Comparison of ENCODE assay signal across 11 mouse cellular contexts in genomic region chr1:135685316-135685715, GRCm38 (mm10). TPM values are rescaled to one million over a fixed set of nuclear protein-coding genes. Genes with fewer than 3 reads are reported as not detected.
DNase-seq lines count a peak whose midpoint lies in the region; ATAC-seq and TF ChIP-seq lines count a peak whose summit lies in the region.
"Had no signal": no experiment of that assay in that cellular context is flagged by ENCODE, and none has a peak within 500 bp of the region (broad histone marks: within the 10 kb centered on the region; RNA-seq: fewer than 3 reads in every experiment).

No protein-coding gene starts in this region.

- no peak overlapping the region for H3K27ac ChIP-seq in forebrain, embryonic 10.5 days
- no peak overlapping the region for H3K27ac ChIP-seq in forebrain, embryonic 14.5 days (ENCODE audit: low read depth, low read length)
- no peak overlapping the region for H3K27ac ChIP-seq in limb, embryonic 13.5 days
- no peak overlapping the region for H3K27ac ChIP-seq in limb, embryonic 10.5 days
- no peak overlapping the region for H3K27ac ChIP-seq in embryonic facial prominence, embryonic 10.5 days (replicated peaks)
- H3K27ac ChIP-seq in hindbrain, postnatal 0 days: 0 out of 2 replicates have a peak overlapping the region, but pooled peaks have one; percentile 12
- H3K27ac ChIP-seq: limb, embryonic 12.5 days had no signal

- H3K9ac ChIP-seq in forebrain, embryonic 14.5 days (ENCODE audit: low read length): no peak overlapping the region
- no peak overlapping the region for H3K9ac ChIP-seq in limb, embryonic 13.5 days
- H3K9ac ChIP-seq in hindbrain, postnatal 0 days (replicated peaks; ENCODE audit: low read length): no peak overlapping the region
- H3K9ac ChIP-seq: limb, embryonic 12.5 days had no signal

- no peak overlapping the region for H3K4me2 ChIP-seq in forebrain, embryonic 14.5 days (ENCODE audit: low read length)
- peak overlapping the region; percentile 92; the same call in 1 of the 2 replicates for H3K4me2 ChIP-seq in limb, embryonic 13.5 days (replicated peaks)
- H3K4me2 ChIP-seq in hindbrain, postnatal 0 days (ENCODE audit: low read depth, low read length): peak overlapping the region; percentile 88

- H3K9me3 ChIP-seq in forebrain, embryonic 10.5 days: no peaks in the 10 kb centered on the region
- H3K9me3 ChIP-seq in forebrain, embryonic 14.5 days (replicated peaks; ENCODE audit: control insufficient read depth, low read length): no peaks in the 10 kb centered on the region
- H3K9me3 ChIP-seq in limb, embryonic 13.5 days: no peaks in the 10 kb centered on the region
- H3K9me3 ChIP-seq in limb, embryonic 10.5 days (replicated peaks): no peaks in the 10 kb centered on the region
- no peaks in the 10 kb centered on the region for H3K9me3 ChIP-seq in embryonic facial prominence, embryonic 10.5 days
- H3K9me3 ChIP-seq in hindbrain, postnatal 0 days (ENCODE audit: low read length): no peaks in the 10 kb centered on the region
- H3K9me3 ChIP-seq: limb, embryonic 12.5 days had no signal

- TF ChIP-seq CTCF in hindbrain, postnatal 0 days (IDR thresholded peaks at IDR 0.05; ENCODE audit: low read depth): no peak

- ATAC-seq in forebrain, embryonic 14.5 days: no peak
- no peak for ATAC-seq in limb, embryonic 13.5 days (ENCODE audit: low FRiP score, low read depth)
- ATAC-seq in hindbrain, postnatal 0 days: no peak

- H3K27me3 ChIP-seq in forebrain, embryonic 10.5 days (ENCODE audit: poor library complexity, severe bottlenecking): peaks cover 53% of the 10 kb centered on the region
- 0 out of 2 replicates have a peak, but pooled peaks cover 11% of the 10 kb centered on the region for H3K27me3 ChIP-seq in forebrain, embryonic 14.5 days (replicated peaks; ENCODE audit: control insufficient read depth, insufficient read depth, low read length)
- peaks cover 16% of the 10 kb centered on the region for H3K27me3 ChIP-seq in limb, embryonic 13.5 days
- peaks cover 37% of the 10 kb centered on the region for H3K27me3 ChIP-seq in limb, embryonic 10.5 days (ENCODE audit: low read depth, poor library complexity, severe bottlenecking)
- H3K27me3 ChIP-seq in embryonic facial prominence, embryonic 10.5 days (replicated peaks; ENCODE audit: low read depth, poor library complexity, severe bottlenecking): peaks cover 57% of the 10 kb centered on the region
- no peaks in the 10 kb centered on the region for H3K27me3 ChIP-seq in hindbrain, postnatal 0 days (ENCODE audit: insufficient read depth, low read length)

- no peak for DNase-seq in forebrain, embryonic 10.5 days (ENCODE audit: extremely low spot score, low spot score)
- no peak for DNase-seq in forebrain, embryonic 14.5 days (ENCODE audit: low spot score)
- DNase-seq in limb, embryonic 10.5 days (ENCODE audit: low spot score): no peak
- DNase-seq in embryonic facial prominence, embryonic 10.5 days (ENCODE audit: low spot score): no peak
- no peak for DNase-seq in hindbrain, postnatal 0 days (ENCODE audit: low spot score)
- no peak for DNase-seq in B cell, adult 2 months
- no peak for DNase-seq in ovary, postnatal 10 days (ENCODE audit: low spot score)
- DNase-seq: adrenal gland, postnatal 25 days; cerebellum, postnatal 36 days had no signal

- peaks cover 43% of the 10 kb centered on the region for H3K4me1 ChIP-seq in forebrain, embryonic 10.5 days
- peaks cover 11% of the 10 kb centered on the region for H3K4me1 ChIP-seq in forebrain, embryonic 14.5 days (ENCODE audit: control insufficient read depth, insufficient read depth, low read length)
- H3K4me1 ChIP-seq in limb, embryonic 13.5 days: peaks cover 35% of the 10 kb centered on the region
- H3K4me1 ChIP-seq in limb, embryonic 10.5 days: peaks cover 42% of the 10 kb centered on the region
- peaks cover 41% of the 10 kb centered on the region for H3K4me1 ChIP-seq in embryonic facial prominence, embryonic 10.5 days
- peaks cover 5% of the 10 kb centered on the region; the same call in 1 of the 2 replicates for H3K4me1 ChIP-seq in hindbrain, postnatal 0 days (ENCODE audit: insufficient read depth, low read length)

- no peaks in the 10 kb centered on the region; the same call in 1 of the 2 replicates for H3K36me3 ChIP-seq in forebrain, embryonic 10.5 days (replicated peaks)
- no peaks in the 10 kb centered on the region for H3K36me3 ChIP-seq in forebrain, embryonic 14.5 days (ENCODE audit: control insufficient read depth, insufficient read depth, low read length)
- H3K36me3 ChIP-seq in limb, embryonic 13.5 days: no peaks in the 10 kb centered on the region
- H3K36me3 ChIP-seq in limb, embryonic 10.5 days: no peaks in the 10 kb centered on the region
- no peaks in the 10 kb centered on the region for H3K36me3 ChIP-seq in embryonic facial prominence, embryonic 10.5 days (replicated peaks)
- H3K36me3 ChIP-seq in hindbrain, postnatal 0 days (ENCODE audit: insufficient read depth, low read length): no peaks in the 10 kb centered on the region
- H3K36me3 ChIP-seq: limb, embryonic 12.5 days had no signal

- WGBS in forebrain, embryonic 10.5 days: 47% methylated on average over 6 of the region's 6 CpGs
- 43% methylated on average over 6 of the region's 6 CpGs for WGBS in forebrain, embryonic 14.5 days
- 47% methylated on average over 6 of the region's 6 CpGs for WGBS in limb, embryonic 13.5 days
- 58% methylated on average over 6 of the region's 6 CpGs for WGBS in limb, embryonic 10.5 days
- 40% methylated on average over 6 of the region's 6 CpGs for WGBS in embryonic facial prominence, embryonic 10.5 days
- 38% methylated on average over 6 of the region's 6 CpGs for WGBS in hindbrain, postnatal 0 days

- H3K4me3 ChIP-seq in forebrain, embryonic 10.5 days: peak overlapping the region; percentile 5; the same call in 1 of the 2 replicates
- no peak overlapping the region for H3K4me3 ChIP-seq in forebrain, embryonic 14.5 days (ENCODE audit: low read depth, low read length)
- H3K4me3 ChIP-seq in limb, embryonic 13.5 days: no peak overlapping the region
- no peak overlapping the region for H3K4me3 ChIP-seq in limb, embryonic 10.5 days
- peak overlapping the region; percentile 14; the same call in 1 of the 2 replicates for H3K4me3 ChIP-seq in embryonic facial prominence, embryonic 10.5 days
- 0 out of 2 replicates have a peak overlapping the region, but pooled peaks have one; percentile 11 for H3K4me3 ChIP-seq in hindbrain, postnatal 0 days (ENCODE audit: low read length)

RNA-seq across cellular contexts. Expression of gene Csrp1, which starts 34.5 kb away (rescaled TPM):
- polyA plus RNA-seq in forebrain, embryonic 10.5 days (2016; fragmentation: Nextera tagmentation; extraction: Ambion mirVana): 41.9 and 42.0 TPM in 2 replicates
- 22.3 and 24.9 TPM in 2 replicates for polyA plus RNA-seq in forebrain, embryonic 14.5 days (2014; fragmentation: Nextera tagmentation; extraction: Ambion mirVana)
- 74.0 and 77.5 TPM in 2 replicates for polyA plus RNA-seq in limb, embryonic 13.5 days (2015; fragmentation: Nextera tagmentation; extraction: Ambion mirVana)
- polyA plus RNA-seq in limb, embryonic 10.5 days (2016; fragmentation: Nextera tagmentation; extraction: Ambion mirVana): 46.3 and 54.4 TPM in 2 replicates
- polyA plus RNA-seq in embryonic facial prominence, embryonic 10.5 days (2016; fragmentation: Nextera tagmentation; extraction: Ambion mirVana): 47.4 and 51.9 TPM in 2 replicates
- 93.1 and 95.2 TPM in 2 replicates for total RNA-seq in hindbrain, postnatal 0 days (2014; rRNA removed)
- polyA plus RNA-seq in hindbrain, postnatal 0 days (2015; fragmentation: Nextera tagmentation; extraction: Ambion mirVana): 33.0 and 35.2 TPM in 2 replicates

Comparison
In these comparisons a context has a peak if more than half of its experiments do, and no peak if none do; other contexts are left out.
1. H3K4me3 ChIP-seq: peak in forebrain, embryonic 10.5 days (single experiment), embryonic facial prominence, embryonic 10.5 days (single experiment) and hindbrain, postnatal 0 days (single experiment); none in forebrain, embryonic 14.5 days (single experiment), limb, embryonic 13.5 days (single experiment) and limb, embryonic 10.5 days (single experiment).